Mouse (Mus musculus) T-cell, adult 66 days (primary cell): ENCODE results near the gene Grk4. TPM values are rescaled to one million over a fixed set of nuclear protein-coding genes. Genes with fewer than 3 reads are reported as not detected.

Experiments
- total RNA-seq, 2 experiments: library from RNA; stranded (reverse); gene quantifications; 3 replicates in 1 of 2; 4 replicates in 1 of 2; pipeline ENCODE4 v1.2.4; 2023

Grk4 gene
- 1 to 10 TPM; 4.5 to 9.2 TPM for total RNA-seq

GRCm38 (mm10) chr5:34659686-34660590 lies at the start of gene Grk4, which contains the start of gene Nop14:
Gene Grk4 (plus strand): TSS chr5:34660379.
Gene Nop14 (minus strand): TSS chr5:34660148.

GRCm38 (mm10) chr5:34636481-34637287 lies 23.5 kb upstream of the Grk4 start, which contains the start of gene Mfsd10:
Gene Mfsd10 (minus strand): TSS chr5:34637212.

GRCm38 (mm10) chr5:34761509-34761908 lies 101.3 kb downstream of the Grk4 start, which contains the start of gene Htt:
Gene Htt (plus strand): TSS chr5:34761740.

Other genes starting within 250 kb of the Grk4 start
- gene Tnip2, start 146.4 kb upstream of the Grk4 start, total RNA-seq: 10 to 100 TPM; 16.2 to 18.7 TPM
- gene Sh3bp2, start 134.5 kb upstream of the Grk4 start, total RNA-seq: 1 to 10 TPM; 7.2 to 9.7 TPM
- 100 to 1,000 TPM; 319 to 323 TPM for gene Add1, start 86.7 kb upstream of the Grk4 start, total RNA-seq
- 10 to 100 TPM; 32.7 to 38.7 TPM for gene Mfsd10, start 23.2 kb upstream of the Grk4 start, total RNA-seq
- gene Nop14, start 231 bp upstream of the Grk4 start, total RNA-seq: 10 to 100 TPM; 34.1 to 38.4 TPM
- 10 to 100 TPM; 58.9 to 63.6 TPM for gene Htt, start 101.4 kb downstream of the Grk4 start, total RNA-seq
- gene Msantd1, start 247.6 kb downstream of the Grk4 start, total RNA-seq: 1 to 10 TPM; 3.8 to 6.6 TPM